Mouse (Mus musculus): ENCODE results near the gene Macf1. TPM values are rescaled to one million over a fixed set of nuclear protein-coding genes. Genes with fewer than 3 reads are reported as not detected.

Macf1 gene
- polyA plus RNA-seq, 2 experiments = 79.8 to 103 TPM

- 91% methylated on average over 8 of the region's 8 CpGs for WGBS
- DNase-seq (ENCODE audit: low spot score) (no peak), ATAC-seq (ENCODE audit: low FRiP score, low read depth) (no peak)
- Histone ChIP-seq H3K27ac (replicated peaks; ENCODE audit: low read depth, low read length) (no peak overlapping the region), H3K9ac (ENCODE audit: low read depth, low read length, severe bottlenecking) (no peak overlapping the region), H3K4me1 (ENCODE audit: control insufficient read depth, insufficient read depth, low read length) (no peaks in the 10 kb centered on the region), H3K27me3 (ENCODE audit: control insufficient read depth, insufficient read depth, low read length) (no peaks in the 10 kb centered on the region), H3K36me3 (ENCODE audit: control insufficient read depth, insufficient read depth, low read length) (peaks cover 90% of the 10 kb centered on the region), H3K4me3 (replicated peaks; ENCODE audit: low read length) (no peak overlapping the region), H3K4me2 (replicated peaks; ENCODE audit: low read depth, low read length, severe bottlenecking) (no peak overlapping the region), H3K9me3 (ENCODE audit: control insufficient read depth, low read length) (no peaks in the 10 kb centered on the region)
- no peak for TF ChIP-seq POLR2A (IDR thresholded peaks at IDR 0.05; ENCODE audit: borderline replicate concordance, extremely low read depth, insufficient read depth, insufficient read length)
Observed at GRCm38 (mm10) chr4:123355941-123356340, 328.2 kb downstream of the Macf1 start.

GRCm38 (mm10) chr4:123353271-123353877 lies 330.8 kb downstream of the Macf1 start:
- Histone ChIP-seq H3K9me3 (ENCODE audit: control insufficient read depth, low read length) (no peaks in the 10 kb centered on the region), H3K27ac (replicated peaks; ENCODE audit: low read depth, low read length) (no peak overlapping the region), H3K4me3 (replicated peaks; ENCODE audit: low read length) (no peak overlapping the region), H3K4me2 (replicated peaks; ENCODE audit: low read depth, low read length, severe bottlenecking) (no peak overlapping the region), H3K9ac (ENCODE audit: low read depth, low read length, severe bottlenecking) (no peak overlapping the region), H3K27me3 (ENCODE audit: control insufficient read depth, insufficient read depth, low read length) (no peaks in the 10 kb centered on the region), H3K4me1 (ENCODE audit: control insufficient read depth, insufficient read depth, low read length) (no peaks in the 10 kb centered on the region), H3K36me3 (ENCODE audit: control insufficient read depth, insufficient read depth, low read length) (peaks cover 90% of the 10 kb centered on the region)
- 81% methylated on average over 10 of the region's 10 CpGs for WGBS
- TF ChIP-seq POLR2A (IDR thresholded peaks at IDR 0.05; ENCODE audit: borderline replicate concordance, extremely low read depth, insufficient read depth, insufficient read length) = no peak
- no peak for DNase-seq (ENCODE audit: low spot score)
- ATAC-seq (ENCODE audit: low FRiP score, low read depth) = no peak

GRCm38 (mm10) chr4:123343471-123343789 lies 340.7 kb downstream of the Macf1 start:
- Histone ChIP-seq H3K36me3 (ENCODE audit: control insufficient read depth, insufficient read depth, low read length) (peaks cover 3% of the 10 kb centered on the region; the same call in 1 of the 2 replicates), H3K27me3 (ENCODE audit: control insufficient read depth, insufficient read depth, low read length) (peaks cover 43% of the 10 kb centered on the region), H3K4me1 (ENCODE audit: control insufficient read depth, insufficient read depth, low read length) (peaks cover 3% of the 10 kb centered on the region), H3K9me3 (ENCODE audit: control insufficient read depth, low read length) (no peaks in the 10 kb centered on the region), H3K4me2 (replicated peaks; ENCODE audit: low read depth, low read length, severe bottlenecking) (peak overlapping the region; percentile 76), H3K27ac (replicated peaks; ENCODE audit: low read depth, low read length) (no peak overlapping the region), H3K9ac (ENCODE audit: low read depth, low read length, severe bottlenecking) (no peak overlapping the region), H3K4me3 (replicated peaks; ENCODE audit: low read length) (peak overlapping the region; percentile 46)
- WGBS = 6% methylated on average over 6 of the region's 6 CpGs
- ATAC-seq (ENCODE audit: low FRiP score, low read depth) (no peak), DNase-seq (ENCODE audit: low spot score) (no peak)
- no peak for TF ChIP-seq POLR2A (IDR thresholded peaks at IDR 0.05; ENCODE audit: borderline replicate concordance, extremely low read depth, insufficient read depth, insufficient read length)

- H3K27me3 ChIP-seq (ENCODE audit: control insufficient read depth, insufficient read depth, low read length) = peaks cover 43% of the 10 kb centered on the region
- H3K9ac ChIP-seq (ENCODE audit: low read depth, low read length, severe bottlenecking) = peak within 1 kb of the TSS; percentile 12; the same call in 1 of the 2 replicates
- ATAC-seq (ENCODE audit: low FRiP score, low read depth) = peak; percentile 84
Observed at GRCm38 (mm10) chr4:123342642-123343470, 341.3 kb downstream of the Macf1 start, which contains the start of gene Bmp8a. Gene Bmp8a (minus strand): TSS chr4:123343252.

GRCm38 (mm10) chr4:123342091-123342641 lies 342.0 kb downstream of the Macf1 start:
- no peak for TF ChIP-seq POLR2A (IDR thresholded peaks at IDR 0.05; ENCODE audit: borderline replicate concordance, extremely low read depth, insufficient read depth, insufficient read length)
- Histone ChIP-seq H3K27me3 (ENCODE audit: control insufficient read depth, insufficient read depth, low read length) (peaks cover 43% of the 10 kb centered on the region), H3K9me3 (ENCODE audit: control insufficient read depth, low read length) (no peaks in the 10 kb centered on the region), H3K27ac (replicated peaks; ENCODE audit: low read depth, low read length) (no peak overlapping the region), H3K36me3 (ENCODE audit: control insufficient read depth, insufficient read depth, low read length) (peaks cover 2% of the 10 kb centered on the region; the same call in 1 of the 2 replicates), H3K4me1 (ENCODE audit: control insufficient read depth, insufficient read depth, low read length) (peaks cover 3% of the 10 kb centered on the region), H3K4me2 (replicated peaks; ENCODE audit: low read depth, low read length, severe bottlenecking) (peak overlapping the region; percentile 76), H3K9ac (ENCODE audit: low read depth, low read length, severe bottlenecking) (0 out of 2 replicates have a peak overlapping the region, but pooled peaks have one; percentile 12), H3K4me3 (replicated peaks; ENCODE audit: low read length) (peak overlapping the region; percentile 46)
- ATAC-seq (ENCODE audit: low FRiP score, low read depth) (no peak), DNase-seq (ENCODE audit: low spot score) (no peak)
- WGBS = 3% methylated on average over 31 of the region's 43 CpGs

More at GRCm38 (mm10) chr4:123342642-123343470, 341.3 kb downstream of the Macf1 start, which contains the start of gene Bmp8a:
- TF ChIP-seq POLR2A (IDR thresholded peaks at IDR 0.05; ENCODE audit: borderline replicate concordance, extremely low read depth, insufficient read depth, insufficient read length) = no peak
- Histone ChIP-seq H3K4me3 (replicated peaks; ENCODE audit: low read length) (peak within 1 kb of the TSS; percentile 46), H3K4me1 (ENCODE audit: control insufficient read depth, insufficient read depth, low read length) (peaks cover 3% of the 10 kb centered on the region), H3K36me3 (ENCODE audit: control insufficient read depth, insufficient read depth, low read length) (peaks cover 3% of the 10 kb centered on the region; the same call in 1 of the 2 replicates), H3K27ac (replicated peaks; ENCODE audit: low read depth, low read length) (no peak within 1 kb of the TSS), H3K4me2 (replicated peaks; ENCODE audit: low read depth, low read length, severe bottlenecking) (peak within 1 kb of the TSS; percentile 76), H3K9me3 (ENCODE audit: control insufficient read depth, low read length) (no peaks in the 10 kb centered on the region)
- under 1% methylated on average over 50 of the region's 65 CpGs for WGBS
- DNase-seq (ENCODE audit: low spot score) = peak; percentile 46

Measured in limb, embryonic 14.5 days (tissue).